Mouse (Mus musculus) brown adipose tissue, adult 24 weeks (tissue): ENCODE data around the gene Nqo1. TPM values are rescaled to one million over a fixed set of nuclear protein-coding genes. Genes with fewer than 3 reads are reported as not detected.
A peak's percentile ranks its signal among the peaks of the same experiment; 100 is the strongest.

Experiments
- H3K27ac ChIP-seq: fragments of 200-500 bp; replicated peaks from 2 replicates; pipeline ENCODE4 v1.5.1; 2012; ENCODE audit warnings: low read depth, mild to moderate bottlenecking, low read length
- H3K4me1 ChIP-seq: fragments of 200-500 bp; 2 replicates; pipeline ENCODE4 v1.6.1; 2012; ENCODE audit warnings: low read length, mixed read lengths; ENCODE audit not compliant: control insufficient read depth, insufficient read depth, insufficient read length
- H3K4me3 ChIP-seq: fragments of 200-500 bp; 2 replicates; pipeline ENCODE4 v1.5.1; 2012; ENCODE audit warnings: low read depth, mild to moderate bottlenecking, low read length, moderate library complexity; ENCODE audit not compliant: insufficient read depth
- polyA plus RNA-seq: library from polyadenylated mRNA; stranded (reverse); fragments of >200 nt; gene quantifications from 2 replicates; pipeline ENCODE4 v1.2.4, GENCODE M21; 2012; ENCODE audit not compliant: missing spikeins, insufficient read depth, insufficient read length

The Nqo1 gene
- 2.7 and 2.9 TPM in 2 replicates for polyA plus RNA-seq

DNA sequence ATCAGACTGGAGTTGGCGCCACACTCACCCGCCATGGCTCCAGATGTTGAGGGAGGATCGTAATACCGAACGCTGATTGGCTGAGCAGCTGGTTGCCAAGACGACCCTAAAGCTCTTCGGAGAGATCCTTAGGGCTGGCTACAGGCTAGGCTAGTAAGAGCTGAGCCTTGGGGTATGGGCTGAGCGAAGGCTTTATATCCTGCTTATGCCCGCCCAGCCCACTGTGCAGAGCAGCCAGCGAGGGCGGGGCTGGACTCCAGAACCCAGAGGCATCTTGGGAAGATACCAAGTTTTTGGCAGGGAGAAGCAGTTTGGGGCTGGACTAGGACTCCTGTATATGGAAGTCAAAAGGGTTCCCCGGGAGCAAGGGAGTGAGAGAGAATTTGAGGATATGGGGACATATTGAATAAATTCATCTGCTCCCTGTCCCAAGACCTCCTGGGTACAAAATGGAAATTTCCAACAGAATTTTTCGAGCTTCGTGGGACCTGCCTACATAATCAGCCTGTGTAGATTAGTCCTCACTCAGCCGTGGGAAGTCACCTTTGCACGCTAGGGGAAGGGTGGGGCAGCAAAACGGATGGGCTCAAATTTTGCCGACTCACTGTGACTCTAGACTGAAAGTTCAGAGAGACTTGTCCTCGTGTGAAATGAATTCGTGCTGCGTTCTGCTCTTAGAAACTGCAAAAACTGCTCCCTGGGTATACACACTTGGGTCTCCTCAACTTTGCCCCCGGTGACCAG is at the start of gene Nqo1:
Nqo1 (minus strand) TSS at position 169 of the 744 bp plus-strand sequence.
- peak within 1 kb of the TSS; percentile 24; the same call in 1 of the 2 replicates for H3K27ac ChIP-seq

DNA sequence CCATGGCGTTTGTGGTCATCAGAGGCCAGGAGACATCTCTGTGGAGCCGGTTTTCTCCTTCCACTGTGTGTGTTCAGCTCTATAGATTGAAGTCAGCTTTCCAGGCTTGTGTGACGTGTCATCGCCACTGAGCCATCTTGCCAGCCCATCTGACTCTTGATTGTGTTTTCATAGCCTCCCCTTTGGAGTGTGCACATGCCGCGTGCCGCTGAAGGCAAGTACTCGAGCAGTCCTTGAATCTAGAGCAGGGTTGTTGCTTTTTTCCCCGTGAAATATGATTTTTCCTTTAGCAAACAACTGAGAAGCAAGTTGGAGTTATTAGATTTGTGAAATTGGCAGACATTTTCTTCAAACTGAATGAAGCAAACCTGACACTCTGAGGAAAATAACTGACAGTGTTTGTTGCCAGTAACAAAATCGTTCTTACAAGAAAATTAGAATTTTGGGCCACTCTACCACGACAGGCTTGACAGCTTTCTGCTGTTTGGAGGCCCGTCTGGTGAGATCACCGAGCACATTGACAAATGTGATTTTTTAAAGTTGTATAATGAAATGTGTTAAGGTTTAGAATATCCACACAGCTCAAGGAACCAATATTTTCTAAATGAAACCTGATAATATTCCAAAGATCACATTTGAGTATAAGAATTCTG is 48.5 kb upstream of the Nqo1 start:
- H3K4me1 ChIP-seq, result 0 out of 2 replicates have a peak, but pooled peaks cover 4% of the 10 kb centered on the region

More for the DNA sequence above, at the start of gene Nqo1:
- H3K4me3 ChIP-seq, result peak within 1 kb of the TSS; percentile 46
- no peaks in the 10 kb centered on the region for H3K4me1 ChIP-seq

GRCm38 (mm10) chr8:107449655-107450054 is 46.6 kb upstream of the Nqo1 start:
- Histone ChIP-seq H3K27ac (no peak overlapping the region), H3K4me3 (no peak overlapping the region), H3K4me1 (0 out of 2 replicates have a peak, but pooled peaks cover 4% of the 10 kb centered on the region)

More for the DNA sequence above, 48.5 kb upstream of the Nqo1 start:
- Histone ChIP-seq H3K4me3 (no peak overlapping the region), H3K27ac (no peak overlapping the region)

DNA sequence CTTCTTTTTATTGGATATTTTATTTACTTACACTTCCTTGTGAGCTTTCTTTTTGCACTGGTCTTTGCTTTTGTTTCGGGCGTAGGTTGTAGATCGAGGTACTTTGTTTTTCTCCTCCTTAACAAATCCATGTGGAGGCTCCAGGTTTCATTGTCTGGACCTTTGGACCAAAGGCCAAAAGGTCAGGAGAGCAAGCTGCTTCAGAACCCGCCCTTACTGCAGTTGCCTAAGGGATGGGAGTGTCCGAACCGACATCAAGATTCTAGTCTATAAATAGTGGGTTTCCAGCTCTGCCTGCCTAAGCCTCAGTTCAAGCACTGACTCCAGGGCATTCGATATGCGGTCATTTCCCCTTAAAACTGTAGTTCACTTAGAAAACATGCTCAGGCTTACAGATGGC is 46.1 kb upstream of the Nqo1 start:
- no peak overlapping the region for H3K27ac ChIP-seq

DNA sequence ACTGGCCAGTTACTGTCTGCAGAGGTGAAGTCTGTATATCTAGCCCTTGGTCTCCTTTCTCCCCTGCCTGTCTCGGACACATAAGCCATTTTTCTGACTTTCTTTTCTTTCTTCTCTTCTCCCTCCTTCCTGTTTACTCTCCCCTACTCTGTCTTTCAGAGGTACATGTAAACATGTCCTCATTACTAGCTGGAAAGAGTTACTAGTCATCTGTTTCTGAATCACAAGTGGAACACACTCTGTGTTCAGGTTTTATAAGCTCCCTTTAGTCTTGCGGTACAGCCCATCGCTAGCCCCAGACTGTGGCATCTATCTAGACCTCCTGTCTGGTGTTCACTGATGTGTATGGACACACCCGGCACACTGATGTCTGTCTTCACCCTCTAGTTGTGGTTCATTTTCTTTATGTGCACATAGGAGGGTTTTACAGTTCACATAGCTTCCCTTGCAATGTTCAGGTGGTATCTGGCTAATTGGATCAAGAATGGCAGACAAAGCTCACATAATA is 45.4 kb upstream of the Nqo1 start:
- H3K4me3 ChIP-seq, result no peak overlapping the region
- H3K4me1 ChIP-seq, result 0 out of 2 replicates have a peak, but pooled peaks cover 4% of the 10 kb centered on the region
- no peak overlapping the region for H3K27ac ChIP-seq

More for the DNA sequence above, 46.1 kb upstream of the Nqo1 start:
- H3K4me3 ChIP-seq, result no peak overlapping the region
- H3K4me1 ChIP-seq, result 0 out of 2 replicates have a peak, but pooled peaks cover 4% of the 10 kb centered on the region

GRCm38 (mm10) chr8:107447713-107448112 is 44.7 kb upstream of the Nqo1 start:
- H3K4me3 ChIP-seq, result no peak overlapping the region
- H3K4me1 ChIP-seq, result 0 out of 2 replicates have a peak, but pooled peaks cover 4% of the 10 kb centered on the region
- no peak overlapping the region for H3K27ac ChIP-seq

GRCm38 (mm10) chr8:107444626-107445025 is 41.6 kb upstream of the Nqo1 start:
- H3K4me1 ChIP-seq, result 0 out of 2 replicates have a peak, but pooled peaks cover 4% of the 10 kb centered on the region
- H3K4me3 ChIP-seq, result no peak overlapping the region
- no peak overlapping the region for H3K27ac ChIP-seq

DNA sequence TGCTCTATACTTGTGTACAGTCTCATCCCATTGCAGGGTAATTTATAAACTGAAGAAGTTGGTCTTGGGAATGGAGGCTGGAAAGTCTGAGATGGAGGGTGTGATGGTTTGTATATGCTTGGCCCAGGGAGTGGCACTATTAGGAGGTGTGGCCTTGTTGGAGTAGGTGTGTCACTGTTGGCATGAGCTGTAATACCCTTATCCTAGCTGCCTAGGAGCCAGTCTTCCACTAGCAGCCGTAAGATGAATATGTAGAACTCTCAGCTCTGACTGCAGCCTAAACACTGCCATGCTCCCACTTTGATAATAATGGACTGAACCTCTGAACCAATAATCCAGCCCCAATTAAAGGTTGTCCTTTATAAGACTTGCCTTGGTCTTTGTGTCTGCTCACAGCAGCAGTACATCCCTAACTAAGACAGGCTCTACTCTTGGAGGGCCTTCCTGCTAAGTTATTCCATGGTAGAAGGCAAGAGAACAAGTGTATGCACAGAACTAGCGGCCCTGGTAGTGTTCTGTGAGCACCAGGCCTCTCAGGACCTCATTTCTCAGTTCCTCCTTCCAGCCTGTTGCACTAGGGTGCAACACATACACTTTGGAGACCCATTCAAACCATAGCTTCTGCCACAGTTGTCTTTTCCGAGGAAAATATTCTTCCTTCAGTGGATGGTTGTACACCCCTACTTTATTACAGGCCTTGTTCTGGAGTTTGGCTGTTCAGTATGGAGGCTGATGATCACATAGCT is 37.0 kb upstream of the Nqo1 start:
- no peak overlapping the region for H3K27ac ChIP-seq
- no peak overlapping the region for H3K4me3 ChIP-seq
- peaks cover 5% of the 10 kb centered on the region; the same call in 1 of the 2 replicates for H3K4me1 ChIP-seq

DNA sequence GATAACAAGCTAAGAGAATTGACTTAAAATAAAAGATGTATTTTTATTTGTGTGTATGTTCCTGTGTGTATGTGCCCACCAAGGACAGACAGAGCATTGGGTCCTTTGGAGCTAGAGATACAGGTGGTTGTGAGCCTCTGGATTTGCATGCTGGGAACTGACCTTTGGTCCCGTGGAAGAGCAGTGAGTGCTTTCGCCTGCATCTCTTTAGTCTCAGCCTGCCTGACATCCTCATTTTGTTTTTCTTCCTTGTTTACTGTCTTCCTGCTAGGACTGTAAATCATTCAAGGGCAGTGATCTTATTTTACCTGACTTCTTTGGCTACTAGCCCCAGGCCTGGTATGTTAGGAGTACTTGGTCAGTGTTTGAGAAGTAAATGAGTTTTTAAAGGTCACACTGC is 34.7 kb upstream of the Nqo1 start:
- H3K27ac ChIP-seq, result no peak overlapping the region
- H3K4me1 ChIP-seq, result peaks cover 5% of the 10 kb centered on the region; the same call in 1 of the 2 replicates
- H3K4me3 ChIP-seq, result no peak overlapping the region

DNA sequence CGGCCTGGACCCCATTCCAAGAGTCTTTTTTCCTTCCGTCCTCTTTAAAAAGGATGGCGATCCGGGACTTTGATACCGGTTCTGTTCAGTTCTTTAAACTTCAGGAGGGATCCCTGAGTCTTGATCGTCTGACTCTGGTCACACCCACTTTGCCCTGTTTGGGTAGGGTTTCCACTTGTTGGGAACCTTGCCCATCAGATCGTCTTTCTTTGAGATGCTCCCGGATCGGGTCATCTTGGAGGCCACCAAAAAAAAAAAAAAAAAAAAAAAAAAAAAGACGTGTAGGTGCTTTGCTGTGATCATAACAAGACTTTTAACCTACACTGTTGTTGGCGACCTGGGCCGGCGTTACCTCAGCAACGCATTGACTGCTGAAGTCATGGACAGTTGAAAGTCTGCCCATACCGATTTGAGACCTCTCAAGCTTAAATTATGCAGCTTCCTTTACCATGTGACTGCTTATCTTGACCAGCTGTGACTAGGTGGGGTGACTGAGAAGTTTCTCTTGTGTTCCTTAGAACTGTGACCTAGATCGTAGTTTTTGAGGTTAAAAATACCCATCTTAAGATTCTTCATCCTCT is 33.9 kb upstream of the Nqo1 start:
- peak overlapping the region; percentile 29; the same call in 1 of the 2 replicates for H3K27ac ChIP-seq
- H3K4me3 ChIP-seq, result peak overlapping the region; percentile 91
- peaks cover 5% of the 10 kb centered on the region; the same call in 1 of the 2 replicates for H3K4me1 ChIP-seq

- peak within 1 kb of the TSS; percentile 41 for H3K27ac ChIP-seq
- peak within 1 kb of the TSS; percentile 96 for H3K4me3 ChIP-seq
- H3K4me1 ChIP-seq, result peaks cover 5% of the 10 kb centered on the region; the same call in 1 of the 2 replicates
Observed at GRCm38 (mm10) chr8:107435962-107436831, 33.2 kb upstream of the Nqo1 start, which contains the start of gene Wwp2. Gene Wwp2, plus strand, starts transcription at chr8:107436365.

GRCm38 (mm10) chr8:107435421-107435961 is 32.5 kb upstream of the Nqo1 start:
- Histone ChIP-seq H3K27ac (no peak overlapping the region), H3K4me3 (peak overlapping the region; percentile 96), H3K4me1 (peaks cover 5% of the 10 kb centered on the region; the same call in 1 of the 2 replicates)

DNA sequence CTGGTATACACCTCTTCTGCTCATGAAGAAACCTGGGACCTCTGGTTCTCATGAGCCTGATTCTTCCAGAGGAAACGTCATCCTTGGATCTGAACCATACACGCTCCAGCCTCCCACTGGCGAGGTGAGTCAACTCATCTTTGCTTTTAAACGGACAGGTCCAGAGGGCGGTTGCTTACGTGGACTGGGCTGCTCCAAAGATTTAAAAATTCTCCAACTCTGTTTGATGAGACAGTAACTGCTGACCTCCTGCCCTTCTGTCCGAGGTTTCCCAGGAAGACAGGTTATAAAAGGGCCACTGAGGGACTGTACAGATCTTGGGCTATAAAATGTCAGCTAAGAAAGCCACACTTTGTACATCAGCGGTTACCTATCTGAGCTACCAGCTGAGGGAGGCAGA is 27.8 kb upstream of the Nqo1 start:
- H3K4me3 ChIP-seq, result no peak overlapping the region
- H3K27ac ChIP-seq, result no peak overlapping the region
- H3K4me1 ChIP-seq, result peaks cover 2% of the 10 kb centered on the region; the same call in 1 of the 2 replicates
